Mouse (Mus musculus) liver, embryonic 12.5 days (tissue): ENCODE results near the gene Tns4. TPM values are rescaled to one million over a fixed set of nuclear protein-coding genes. Genes with fewer than 3 reads are reported as not detected.

Experiments
- ATAC-seq: fragments of 200-750 bp; cut with Nextera tagmentation; 2 replicates; pipeline ENCODE4 v1.8.0; 2017; ENCODE audit warnings: moderate number of reproducible peaks, mild to moderate bottlenecking, moderate library complexity
- H3K27ac ChIP-seq: fragments of 300-500 bp; sonication (generic); 2 replicates; pipeline ENCODE4 v1.5.1; 2016; ENCODE audit warnings: mild to moderate bottlenecking
- H3K27me3 ChIP-seq: fragments of 300-500 bp; sonication (generic); replicated peaks from 2 replicates; pipeline ENCODE4 v1.6.1; 2016; ENCODE audit warnings: mild to moderate bottlenecking, moderate library complexity
- H3K36me3 ChIP-seq: fragments of 300-500 bp; sonication (generic); 2 replicates; pipeline ENCODE4 v1.6.1; 2016; ENCODE audit warnings: mild to moderate bottlenecking, moderate library complexity
- H3K4me1 ChIP-seq: fragments of 300-500 bp; sonication (generic); 2 replicates; pipeline ENCODE4 v1.6.1; 2016
- H3K4me2 ChIP-seq: fragments of 300-500 bp; sonication (generic); 2 replicates; pipeline ENCODE4 v1.6.1; 2016; ENCODE audit warnings: mild to moderate bottlenecking, moderate library complexity
- H3K4me3 ChIP-seq: fragments of 300-500 bp; sonication (generic); 2 replicates; pipeline ENCODE4 v1.5.1; 2016; ENCODE audit warnings: mild to moderate bottlenecking, moderate library complexity
- H3K9ac ChIP-seq: fragments of 300-500 bp; sonication (generic); 2 replicates; pipeline ENCODE4 v1.6.1; 2016; ENCODE audit warnings: mild to moderate bottlenecking, moderate library complexity
- H3K9me3 ChIP-seq: fragments of 300-500 bp; sonication (generic); replicated peaks from 2 replicates; pipeline ENCODE4 v1.6.1; 2016; ENCODE audit warnings: mild to moderate bottlenecking, moderate library complexity
- WGBS: fragments of 180-500 bp; shearing (Covaris S2); methylation state at CpG from one replicate; pipeline ENCODE4 v1.1.7; 2016; ENCODE audit not compliant: insufficient replicate concordance; 5-methylcytosine and 5-hydroxymethylcytosine counted together
- polyA plus RNA-seq: library from polyadenylated mRNA; unstranded; fragments of >200 nt; fragmentation: Nextera tagmentation; extraction: Ambion mirVana; gene quantifications from 2 replicates; pipeline ENCODE4 v1.2.1, GENCODE M21; 2016

Tns4 gene
- polyA plus RNA-seq, 1 experiment from 2014 or later = 0.17 TPM

DNA sequence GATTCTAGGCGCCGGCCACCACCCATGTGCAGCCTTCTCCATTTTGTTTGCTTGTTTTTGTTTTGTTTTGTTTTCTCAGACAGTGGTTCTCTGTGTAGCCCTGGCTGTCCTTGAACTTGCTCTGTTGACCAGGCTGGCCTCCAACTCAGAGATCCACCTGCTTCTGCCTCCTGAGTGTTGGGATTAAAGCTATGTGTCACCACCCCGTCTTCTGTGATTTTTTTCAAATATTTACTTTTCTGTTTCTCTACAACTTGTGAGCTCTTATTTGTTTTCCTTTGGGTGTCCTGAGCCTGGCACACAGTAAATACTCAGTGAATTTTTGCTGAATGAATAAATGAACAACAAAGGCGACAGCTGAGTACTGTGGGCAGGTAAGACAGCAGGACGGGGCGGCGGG, 26.4 kb downstream of the Tns4 start:
- no peak for ATAC-seq
- WGBS = 76% methylated on average over 7 of the region's 7 CpGs
- Histone ChIP-seq H3K4me3 (no peak overlapping the region), H3K4me2 (no peak overlapping the region), H3K36me3 (no peaks in the 10 kb centered on the region), H3K4me1 (peaks cover 11% of the 10 kb centered on the region; the same call in 1 of the 2 replicates), H3K27me3 (0 out of 2 replicates have a peak, but pooled peaks cover 6% of the 10 kb centered on the region), H3K9ac (no peak overlapping the region), H3K9me3 (no peaks in the 10 kb centered on the region), H3K27ac (no peak overlapping the region)

DNA sequence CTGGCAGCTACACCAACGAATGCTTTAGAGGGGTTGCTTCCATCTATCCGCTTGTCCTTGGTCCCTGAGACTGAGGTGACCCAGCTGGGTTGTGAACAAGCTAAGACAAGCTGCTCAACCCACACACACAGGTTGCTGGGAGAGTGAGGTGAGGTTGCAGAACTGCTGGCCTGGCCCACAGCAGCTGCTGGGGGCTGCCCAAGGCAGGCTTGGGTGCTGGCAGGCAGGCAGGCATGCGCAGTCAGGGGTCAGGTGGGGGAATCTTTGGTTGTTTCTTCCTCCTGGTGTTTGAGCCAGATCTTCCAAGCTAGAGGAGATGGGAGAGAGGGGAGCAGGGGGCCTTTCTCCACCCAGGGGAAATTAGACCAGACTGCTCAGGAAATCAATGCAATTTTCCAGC, 28.7 kb downstream of the Tns4 start:
- no peak for ATAC-seq
- Histone ChIP-seq H3K9ac (no peak overlapping the region), H3K36me3 (no peaks in the 10 kb centered on the region), H3K4me3 (no peak overlapping the region), H3K27ac (no peak overlapping the region), H3K9me3 (no peaks in the 10 kb centered on the region), H3K4me2 (no peak overlapping the region), H3K4me1 (peaks cover 7% of the 10 kb centered on the region; the same call in 1 of the 2 replicates), H3K27me3 (0 out of 2 replicates have a peak, but pooled peaks cover 6% of the 10 kb centered on the region)
- WGBS = 73% methylated on average over 3 of the region's 3 CpGs

DNA sequence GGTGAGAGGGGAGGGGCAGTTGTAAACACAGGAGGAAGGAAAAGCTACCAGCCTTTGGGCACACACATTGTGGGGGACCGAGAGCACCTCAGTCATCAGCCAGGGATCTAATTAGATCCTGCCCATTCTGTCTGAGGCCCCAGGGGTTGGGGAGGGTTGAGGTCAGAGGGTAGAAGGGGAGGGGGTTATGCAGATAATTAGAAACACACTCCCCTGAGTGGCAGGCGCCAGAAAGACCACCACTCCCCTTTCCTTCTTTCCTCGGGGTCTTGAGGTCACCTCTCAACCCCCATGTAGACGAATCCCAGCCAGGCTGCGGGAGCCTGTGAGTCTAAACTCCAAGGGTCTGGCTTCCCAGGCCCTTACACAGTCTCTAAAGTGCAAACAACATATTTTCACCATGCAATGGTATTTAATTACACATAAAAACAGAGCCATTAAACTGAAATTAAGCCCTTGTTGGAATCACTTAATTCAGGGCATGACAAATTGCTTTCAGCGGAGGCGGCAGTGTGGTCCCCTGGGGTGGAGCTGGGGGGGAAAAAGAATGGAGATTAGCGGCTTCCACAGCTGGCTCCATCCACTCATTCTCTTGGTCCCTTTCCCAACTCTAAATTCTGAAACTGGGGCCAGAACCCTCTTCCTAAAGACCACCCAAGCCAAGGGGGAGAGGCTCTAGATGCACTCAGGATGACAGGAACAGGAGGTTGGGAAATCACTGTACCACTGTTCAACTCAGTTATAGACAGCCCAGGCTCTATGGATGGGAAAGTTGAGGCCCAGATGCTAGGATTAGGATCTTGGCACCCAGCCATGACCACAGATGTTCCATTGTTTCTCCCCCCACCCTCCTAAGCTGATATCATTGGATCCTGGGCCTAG, 33.3 kb downstream of the Tns4 start:
- Histone ChIP-seq H3K27me3 (0 out of 2 replicates have a peak, but pooled peaks cover 3% of the 10 kb centered on the region), H3K9ac (no peak overlapping the region), H3K4me3 (no peak overlapping the region), H3K9me3 (no peaks in the 10 kb centered on the region), H3K27ac (no peak overlapping the region), H3K36me3 (peaks cover 23% of the 10 kb centered on the region), H3K4me1 (no peaks in the 10 kb centered on the region; the same call in 1 of the 2 replicates), H3K4me2 (no peak overlapping the region)
- ATAC-seq = no peak
- 36% methylated on average over 8 of the region's 8 CpGs for WGBS

DNA sequence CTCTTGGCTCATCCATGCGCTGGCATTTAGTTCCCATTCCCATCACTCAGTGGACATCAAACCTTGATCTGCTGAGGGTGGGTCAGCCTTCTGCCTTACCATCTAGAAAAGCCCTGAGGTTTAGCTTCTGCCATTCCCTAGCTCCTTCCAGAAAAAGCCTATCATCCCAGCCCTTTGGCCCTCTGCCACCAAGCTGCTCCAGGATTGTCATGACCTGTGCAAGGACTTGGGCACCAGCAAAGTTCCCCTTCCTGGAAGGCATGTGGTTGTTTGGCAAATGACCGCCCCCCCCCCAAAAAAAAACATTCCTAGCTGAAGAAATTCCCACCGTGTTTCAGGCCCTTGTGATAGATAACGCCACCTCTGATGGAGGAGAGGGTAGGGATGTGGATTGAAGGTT, 34.0 kb downstream of the Tns4 start:
- H3K9ac ChIP-seq = no peak overlapping the region
- no peak overlapping the region for H3K4me2 ChIP-seq
- H3K27me3 ChIP-seq = 0 out of 2 replicates have a peak, but pooled peaks cover 2% of the 10 kb centered on the region
- H3K9me3 ChIP-seq = no peaks in the 10 kb centered on the region
- no peak overlapping the region for H3K4me3 ChIP-seq
- no peaks in the 10 kb centered on the region; the same call in 1 of the 2 replicates for H3K4me1 ChIP-seq
- WGBS = 42% methylated on average over 4 of the region's 4 CpGs
- H3K27ac ChIP-seq = no peak overlapping the region
- H3K36me3 ChIP-seq = peaks cover 28% of the 10 kb centered on the region
- no peak for ATAC-seq

DNA sequence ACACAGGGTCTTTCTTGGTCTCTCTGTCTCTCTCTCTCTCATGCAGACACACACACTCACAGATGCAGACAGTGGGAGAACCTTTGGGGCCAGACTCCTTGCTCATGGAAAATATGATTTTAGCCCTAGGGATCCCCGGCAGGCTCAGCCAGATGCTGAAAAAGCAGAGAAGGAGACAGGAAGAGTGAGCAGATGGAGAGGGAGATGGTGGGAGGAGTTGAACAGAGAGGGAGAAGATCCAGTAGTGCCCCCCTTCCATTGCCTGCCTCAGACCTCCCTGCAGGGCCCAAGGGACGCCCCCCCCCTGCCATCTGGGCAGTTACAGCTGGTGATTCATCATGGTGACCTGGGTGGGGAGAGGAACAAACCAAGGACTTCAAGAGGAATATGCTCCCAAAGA, 41.5 kb downstream of the Tns4 start:
- no peak for ATAC-seq
- H3K36me3 ChIP-seq = peaks cover 55% of the 10 kb centered on the region
- H3K27me3 ChIP-seq = peaks cover 19% of the 10 kb centered on the region
- H3K4me2 ChIP-seq = no peak overlapping the region
- 51% methylated on average over 2 of the region's 2 CpGs for WGBS
- no peak overlapping the region; the same call in 1 of the 2 replicates for H3K27ac ChIP-seq
- no peak overlapping the region for H3K4me3 ChIP-seq
- H3K9me3 ChIP-seq = no peaks in the 10 kb centered on the region
- H3K9ac ChIP-seq = no peak overlapping the region
- H3K4me1 ChIP-seq = peaks cover 28% of the 10 kb centered on the region

DNA sequence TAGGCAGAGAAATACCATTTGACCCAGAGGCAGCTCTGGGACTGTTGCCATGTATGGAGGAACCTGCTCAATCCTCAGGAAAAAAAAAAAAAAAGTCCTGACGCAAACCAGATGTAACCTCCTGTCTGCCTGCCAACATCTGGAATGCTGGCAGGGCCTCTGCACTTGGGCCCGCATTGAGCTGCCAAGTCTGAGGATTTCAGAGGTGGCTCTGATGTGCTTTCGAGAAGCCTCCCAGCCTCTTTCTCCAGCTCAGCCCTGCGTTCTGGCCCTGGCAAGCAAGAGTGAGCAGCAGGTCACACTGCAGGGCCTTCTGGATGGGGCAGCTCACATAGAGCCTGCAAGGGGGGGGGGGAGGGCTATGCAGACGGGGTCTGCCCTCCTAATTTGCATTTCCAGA, 42.0 kb downstream of the Tns4 start:
- Histone ChIP-seq H3K4me2 (no peak overlapping the region), H3K4me3 (no peak overlapping the region), H3K36me3 (peaks cover 51% of the 10 kb centered on the region), H3K27me3 (peaks cover 24% of the 10 kb centered on the region), H3K9me3 (no peaks in the 10 kb centered on the region), H3K27ac (no peak overlapping the region), H3K9ac (no peak overlapping the region), H3K4me1 (peaks cover 32% of the 10 kb centered on the region)
- 57% methylated on average over 5 of the region's 5 CpGs for WGBS
- ATAC-seq = no peak

DNA sequence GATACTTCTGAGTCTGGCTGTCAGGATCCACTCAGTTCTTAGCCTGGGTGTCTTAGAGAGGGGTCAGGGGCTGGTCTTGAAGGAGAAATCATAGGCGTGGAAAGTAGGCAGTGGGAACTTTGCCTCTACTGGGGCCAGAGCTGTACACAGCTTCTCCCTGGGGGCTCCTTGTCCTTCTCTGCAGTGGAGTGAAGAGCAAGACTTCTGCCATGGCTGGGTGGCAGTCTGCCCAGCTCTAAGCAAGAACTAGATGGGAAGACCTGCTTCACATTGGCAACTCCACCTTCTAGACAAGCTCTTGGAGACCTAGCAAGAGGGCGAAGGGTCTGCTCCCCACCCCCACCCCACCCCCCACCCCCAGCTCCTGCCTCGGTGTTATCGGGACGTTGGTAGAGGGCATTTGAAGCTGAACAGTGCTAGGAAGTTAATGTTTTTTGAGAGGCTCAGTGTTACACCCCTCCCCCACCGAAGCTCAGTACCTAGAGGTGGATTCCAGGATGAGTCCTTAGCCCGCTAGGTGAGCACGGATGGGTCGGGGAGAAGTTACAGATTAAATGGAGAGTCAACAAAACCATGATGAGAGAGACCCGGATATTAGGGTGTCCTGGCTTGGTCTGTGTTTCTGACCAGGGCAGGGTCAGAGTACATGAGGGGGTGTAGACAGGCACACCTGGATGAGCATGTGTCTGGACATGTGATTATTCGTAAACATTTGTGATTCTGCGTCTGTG, 43.8 kb downstream of the Tns4 start:
- H3K9me3 ChIP-seq = no peaks in the 10 kb centered on the region
- peaks cover 49% of the 10 kb centered on the region for H3K4me1 ChIP-seq
- no peak overlapping the region for H3K4me3 ChIP-seq
- H3K27me3 ChIP-seq = peaks cover 42% of the 10 kb centered on the region
- 63% methylated on average over 12 of the region's 12 CpGs for WGBS
- peak overlapping the region; percentile 21 for H3K4me2 ChIP-seq
- H3K36me3 ChIP-seq = peaks cover 34% of the 10 kb centered on the region
- peak overlapping the region; percentile 59; the same call in 1 of the 2 replicates for H3K27ac ChIP-seq
- H3K9ac ChIP-seq = no peak overlapping the region
- ATAC-seq = peak; percentile 54

DNA sequence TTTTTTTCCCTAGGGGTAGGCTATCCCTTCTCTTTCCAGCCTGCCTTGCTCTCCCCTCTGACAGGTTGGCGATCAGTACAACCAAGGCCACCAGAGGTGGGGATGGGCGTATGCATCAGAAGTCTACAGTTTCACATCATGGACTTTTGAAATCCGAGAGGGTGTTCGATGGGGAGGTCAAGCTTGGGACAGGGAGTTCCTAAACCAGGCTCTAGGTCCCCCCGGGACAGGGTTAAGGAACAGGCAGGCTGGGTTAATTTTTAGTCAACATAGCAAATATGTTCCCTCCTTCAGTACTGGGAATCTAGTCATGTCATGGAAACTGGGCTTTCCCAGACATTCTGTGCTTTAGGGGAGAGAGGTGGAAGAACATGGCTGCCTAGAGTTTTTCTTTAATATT, 44.8 kb downstream of the Tns4 start:
- H3K27me3 ChIP-seq = peaks cover 52% of the 10 kb centered on the region
- 64% methylated on average over 5 of the region's 5 CpGs for WGBS
- peaks cover 25% of the 10 kb centered on the region for H3K36me3 ChIP-seq
- peak overlapping the region; percentile 59 for H3K27ac ChIP-seq
- H3K9ac ChIP-seq = no peak overlapping the region
- ATAC-seq = no peak
- peak overlapping the region; percentile 21 for H3K4me2 ChIP-seq
- H3K4me1 ChIP-seq = peaks cover 50% of the 10 kb centered on the region
- no peaks in the 10 kb centered on the region for H3K9me3 ChIP-seq
- no peak overlapping the region for H3K4me3 ChIP-seq

DNA sequence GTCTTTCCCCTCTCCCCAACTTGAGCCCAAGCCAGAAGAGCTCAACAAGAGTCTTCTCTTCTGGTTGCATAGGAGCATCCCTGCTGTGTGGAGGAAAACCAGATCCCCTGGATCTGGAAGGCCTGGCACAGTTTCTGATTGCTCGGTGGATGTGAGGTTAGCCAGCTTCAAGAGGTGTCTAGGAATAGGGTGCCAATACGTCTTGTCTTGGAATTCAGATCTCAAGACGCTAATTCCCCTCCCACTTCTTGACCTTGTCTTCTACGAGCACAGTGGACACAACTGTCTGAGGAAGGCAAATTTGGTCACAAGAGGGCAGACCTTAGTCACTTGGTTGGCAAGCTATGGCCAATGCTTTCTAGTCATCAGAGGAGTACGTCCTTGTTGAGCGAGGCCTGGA, 45.5 kb downstream of the Tns4 start:
- no peaks in the 10 kb centered on the region for H3K9me3 ChIP-seq
- peaks cover 59% of the 10 kb centered on the region for H3K27me3 ChIP-seq
- no peak for ATAC-seq
- H3K27ac ChIP-seq = peak overlapping the region; percentile 59; the same call in 1 of the 2 replicates
- H3K4me1 ChIP-seq = peaks cover 50% of the 10 kb centered on the region
- H3K4me2 ChIP-seq = peak overlapping the region; percentile 21
- no peak overlapping the region for H3K4me3 ChIP-seq
- WGBS = 62% methylated on average over 6 of the region's 6 CpGs
- H3K9ac ChIP-seq = no peak overlapping the region
- peaks cover 18% of the 10 kb centered on the region for H3K36me3 ChIP-seq

DNA sequence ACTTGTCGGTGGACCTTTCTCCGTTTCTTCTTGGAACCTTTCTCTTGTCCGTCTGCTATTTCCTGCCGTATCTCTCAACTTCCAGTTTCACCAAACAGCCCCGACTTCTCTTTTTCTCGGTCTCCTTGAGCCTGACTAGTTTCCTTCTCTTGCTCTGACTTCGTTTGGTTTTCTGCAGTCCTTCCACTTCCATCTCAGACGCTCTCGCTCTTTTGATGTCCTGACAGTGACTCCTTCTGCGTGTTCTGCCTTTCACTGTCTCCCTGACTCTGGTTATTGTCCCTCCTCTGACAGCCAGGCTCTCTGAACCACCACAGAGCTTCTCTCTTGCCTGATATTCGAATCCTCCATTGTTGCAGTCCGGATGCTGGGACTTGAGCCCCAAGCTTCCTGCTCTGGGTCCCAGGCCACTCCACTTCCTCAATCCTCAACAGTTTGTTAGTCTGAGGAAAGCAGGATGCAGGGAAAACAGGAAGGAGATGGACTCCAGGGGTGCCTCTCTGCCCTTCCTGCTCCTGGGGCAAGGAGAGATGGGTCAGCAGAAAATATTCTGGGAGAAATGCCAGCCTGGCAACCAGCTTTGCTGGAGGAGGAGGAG, 46.2 kb downstream of the Tns4 start:
- WGBS = 6% methylated on average over 12 of the region's 12 CpGs
- H3K4me3 ChIP-seq = peak overlapping the region; percentile 62
- peaks cover 62% of the 10 kb centered on the region for H3K27me3 ChIP-seq
- no peak for ATAC-seq
- H3K9ac ChIP-seq = peak overlapping the region; percentile 68; the same call in 1 of the 2 replicates
- H3K27ac ChIP-seq = peak overlapping the region; percentile 81
- peaks cover 50% of the 10 kb centered on the region for H3K4me1 ChIP-seq
- peak overlapping the region; percentile 73 for H3K4me2 ChIP-seq
- H3K9me3 ChIP-seq = no peaks in the 10 kb centered on the region
- peaks cover 11% of the 10 kb centered on the region; the same call in 1 of the 2 replicates for H3K36me3 ChIP-seq

DNA sequence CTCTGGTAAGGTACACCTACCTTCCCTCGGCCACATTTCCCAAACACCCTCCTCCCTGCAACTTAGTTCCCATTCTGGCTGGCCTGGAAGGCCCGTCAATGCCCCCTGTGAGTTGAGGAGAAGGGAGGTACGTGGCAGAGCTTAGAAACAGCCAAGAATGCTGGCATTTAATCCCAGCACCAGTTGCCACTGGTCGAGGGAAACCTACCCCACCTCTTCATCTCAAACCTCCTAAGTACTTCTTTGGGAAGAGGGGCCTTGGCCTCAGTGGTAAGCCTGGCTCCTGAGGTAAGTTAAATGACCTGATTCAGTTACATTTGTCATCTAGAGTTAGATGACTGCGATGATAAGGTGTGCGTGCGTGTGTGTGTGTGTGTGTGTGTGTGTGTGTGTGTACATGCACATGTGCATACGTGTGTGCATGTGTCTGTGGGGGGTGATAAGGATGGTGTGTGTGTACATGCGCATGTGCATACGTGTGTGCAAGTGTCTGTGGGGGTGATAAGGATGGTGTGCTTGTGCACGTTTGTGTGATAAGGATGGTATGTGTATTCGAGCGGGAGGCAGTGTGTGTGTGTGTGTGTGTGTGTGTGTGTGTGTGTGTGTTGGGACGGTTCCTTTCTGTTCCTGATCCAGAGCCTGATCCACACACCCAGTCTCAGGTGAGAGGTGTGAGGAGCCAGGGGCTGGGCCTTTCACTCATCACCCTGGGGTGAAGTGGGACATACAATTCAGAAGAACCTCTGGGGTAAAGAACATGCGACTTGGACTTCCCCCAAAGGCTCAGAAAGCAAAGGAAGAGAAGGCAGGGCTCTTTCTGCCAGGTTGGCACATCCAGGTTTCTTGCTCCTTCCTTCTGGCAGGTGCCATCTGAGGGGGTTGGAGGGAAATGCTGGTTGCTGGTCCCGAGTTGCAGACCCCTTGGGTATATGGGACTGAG, 47.0 kb downstream of the Tns4 start:
- H3K9me3 ChIP-seq = no peaks in the 10 kb centered on the region
- peaks cover 6% of the 10 kb centered on the region; the same call in 1 of the 2 replicates for H3K36me3 ChIP-seq
- peak overlapping the region; percentile 68 for H3K9ac ChIP-seq
- H3K4me3 ChIP-seq = peak overlapping the region; percentile 62
- peaks cover 46% of the 10 kb centered on the region for H3K4me1 ChIP-seq
- WGBS = 11% methylated on average over 16 of the region's 16 CpGs
- peak overlapping the region; percentile 81 for H3K27ac ChIP-seq
- no peak for ATAC-seq
- H3K27me3 ChIP-seq = peaks cover 62% of the 10 kb centered on the region
- H3K4me2 ChIP-seq = peak overlapping the region; percentile 73
